Mouse (Mus musculus) ES-Bruce4 (cell line): ENCODE results near the gene Dap3.
"Not testable (repeated sequence)": the region's sequence is repeated elsewhere in the genome, so short reads cannot be mapped to it uniquely, and the experiment has no call there.

Source experiments
- CTCF ChIP-seq: IDR thresholded peaks from one replicate; pipeline ENCODE4 v1.8.1; 2011; ENCODE audit warnings: low read depth, low read length
- EP300 ChIP-seq: IDR thresholded peaks from 2 replicates; pipeline ENCODE4 v1.6.1; 2011; ENCODE audit warnings: low read depth, low read length; ENCODE audit not compliant: insufficient read depth
- POLR2A ChIP-seq: IDR thresholded peaks from one replicate; pipeline ENCODE4 v1.8.1; 2011; ENCODE audit warnings: low read length; ENCODE audit not compliant: insufficient read depth

DNA sequence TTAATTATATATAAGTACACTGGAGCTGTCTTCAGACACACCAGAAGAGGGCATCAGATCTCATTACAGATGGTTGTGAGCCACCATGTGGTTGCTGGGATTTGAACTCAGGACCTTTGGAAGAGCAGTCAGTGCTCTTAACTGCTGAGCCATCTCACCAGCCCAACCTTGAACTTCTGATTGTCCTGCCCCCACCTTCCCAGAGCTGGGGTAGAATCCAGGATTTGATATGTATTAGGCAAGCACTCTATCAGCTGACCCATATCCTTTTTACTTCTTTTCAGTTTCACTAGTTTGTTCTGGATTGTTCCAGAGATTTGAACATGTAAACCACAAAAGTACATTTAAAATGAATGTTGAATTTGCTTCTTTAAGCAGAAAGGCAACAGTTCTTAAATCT is 12.2 kb upstream of the Dap3 start:
- not testable (repeated sequence) for TF ChIP-seq POLR2A, EP300, CTCF
